Mouse (Mus musculus): ENCODE data around the gene Gm20425. TPM values are rescaled to one million over a fixed set of nuclear protein-coding genes. Genes with fewer than 3 reads are reported as not detected.

Gene Gm20425
- polyA plus RNA-seq, 1 experiment from 2014 or later = 1.9 TPM

- Histone ChIP-seq H3K4me3 (replicated peaks; ENCODE audit: low read depth, low read length) (no peak overlapping the region), H3K27me3 (ENCODE audit: insufficient read depth, low read length) (no peaks in the 10 kb centered on the region), H3K4me2 (ENCODE audit: low read length) (no peak overlapping the region), H3K36me3 (ENCODE audit: insufficient read depth, low read length) (peaks cover 31% of the 10 kb centered on the region), H3K4me1 (replicated peaks; ENCODE audit: insufficient read depth, low read length) (no peaks in the 10 kb centered on the region), H3K9ac (ENCODE audit: low read depth, low read length) (no peak overlapping the region), H3K9me3 (replicated peaks; ENCODE audit: low read length) (no peaks in the 10 kb centered on the region), H3K27ac (no peak overlapping the region)
- ATAC-seq (replicated peaks; ENCODE audit: low FRiP score, low read depth) (no peak), DNase-seq (ENCODE audit: low spot score) (no peak)
- no peak for TF ChIP-seq CTCF (IDR thresholded peaks at IDR 0.05; ENCODE audit: low read depth)
- 61% methylated on average over 9 of the region's 9 CpGs for WGBS
Measured at GRCm38 (mm10) chr9:103186747-103187146, 43.4 kb downstream of the Gm20425 start.

GRCm38 (mm10) chr9:103185946-103186345, 44.2 kb downstream of the Gm20425 start:
- no peak overlapping the region for H3K4me3 ChIP-seq (replicated peaks; ENCODE audit: low read depth, low read length)
- H3K9me3 ChIP-seq (replicated peaks; ENCODE audit: low read length) = no peaks in the 10 kb centered on the region
- no peak for ATAC-seq (replicated peaks; ENCODE audit: low FRiP score, low read depth)
- TF ChIP-seq CTCF (IDR thresholded peaks at IDR 0.05; ENCODE audit: low read depth) = no peak
- no peaks in the 10 kb centered on the region for H3K4me1 ChIP-seq (replicated peaks; ENCODE audit: insufficient read depth, low read length)
- WGBS = 92% methylated on average over 8 of the region's 8 CpGs
- H3K27me3 ChIP-seq (ENCODE audit: insufficient read depth, low read length) = no peaks in the 10 kb centered on the region
- H3K4me2 ChIP-seq (ENCODE audit: low read length) = no peak overlapping the region
- DNase-seq (ENCODE audit: low spot score) = no peak
- no peak overlapping the region for H3K27ac ChIP-seq
- no peak overlapping the region for H3K9ac ChIP-seq (ENCODE audit: low read depth, low read length)
- H3K36me3 ChIP-seq (ENCODE audit: insufficient read depth, low read length) = peaks cover 24% of the 10 kb centered on the region

- Histone ChIP-seq H3K4me1 (replicated peaks; ENCODE audit: insufficient read depth, low read length) (peaks cover 5% of the 10 kb centered on the region; the same call in 1 of the 2 replicates), H3K9me3 (replicated peaks; ENCODE audit: low read length) (no peaks in the 10 kb centered on the region), H3K4me2 (ENCODE audit: low read length) (no peak overlapping the region), H3K27me3 (ENCODE audit: insufficient read depth, low read length) (no peaks in the 10 kb centered on the region), H3K9ac (ENCODE audit: low read depth, low read length) (no peak overlapping the region), H3K27ac (no peak overlapping the region), H3K36me3 (ENCODE audit: insufficient read depth, low read length) (peaks cover 16% of the 10 kb centered on the region; the same call in 1 of the 2 replicates), H3K4me3 (replicated peaks; ENCODE audit: low read depth, low read length) (no peak overlapping the region)
- DNase-seq (ENCODE audit: low spot score) = no peak
- 71% methylated on average over 4 of the region's 4 CpGs for WGBS
- TF ChIP-seq CTCF (IDR thresholded peaks at IDR 0.05; ENCODE audit: low read depth) = no peak
- ATAC-seq (replicated peaks; ENCODE audit: low FRiP score, low read depth) = no peak
Measured at GRCm38 (mm10) chr9:103184855-103185254, 45.3 kb downstream of the Gm20425 start.

GRCm38 (mm10) chr9:103181886-103182285, 48.2 kb downstream of the Gm20425 start:
- 85% methylated on average over 8 of the region's 8 CpGs for WGBS
- H3K9me3 ChIP-seq (replicated peaks; ENCODE audit: low read length) = no peaks in the 10 kb centered on the region
- no peaks in the 10 kb centered on the region for H3K27me3 ChIP-seq (ENCODE audit: insufficient read depth, low read length)
- H3K27ac ChIP-seq = no peak overlapping the region
- no peak for TF ChIP-seq CTCF (IDR thresholded peaks at IDR 0.05; ENCODE audit: low read depth)
- H3K4me2 ChIP-seq (ENCODE audit: low read length) = no peak overlapping the region
- no peaks in the 10 kb centered on the region for H3K36me3 ChIP-seq (ENCODE audit: insufficient read depth, low read length)
- no peak for DNase-seq (ENCODE audit: low spot score)
- ATAC-seq (replicated peaks; ENCODE audit: low FRiP score, low read depth) = no peak
- no peak overlapping the region for H3K4me3 ChIP-seq (replicated peaks; ENCODE audit: low read depth, low read length)
- H3K4me1 ChIP-seq (replicated peaks; ENCODE audit: insufficient read depth, low read length) = peaks cover 5% of the 10 kb centered on the region; the same call in 1 of the 2 replicates
- no peak overlapping the region for H3K9ac ChIP-seq (ENCODE audit: low read depth, low read length)

GRCm38 (mm10) chr9:103180807-103181565, 49.1 kb downstream of the Gm20425 start:
- peak overlapping the region; percentile 60 for H3K4me2 ChIP-seq (ENCODE audit: low read length)
- ATAC-seq (replicated peaks; ENCODE audit: low FRiP score, low read depth) = peak; percentile 80
- H3K9ac ChIP-seq (ENCODE audit: low read depth, low read length) = peak overlapping the region; percentile 46; the same call in 1 of the 2 replicates
- 3% methylated on average over 20 of the region's 20 CpGs for WGBS
- peak overlapping the region; percentile 29 for H3K4me3 ChIP-seq (replicated peaks; ENCODE audit: low read depth, low read length)
- TF ChIP-seq CTCF (IDR thresholded peaks at IDR 0.05; ENCODE audit: low read depth) = no peak
- no peaks in the 10 kb centered on the region for H3K36me3 ChIP-seq (ENCODE audit: insufficient read depth, low read length)
- H3K27ac ChIP-seq = peak overlapping the region; percentile 25; the same call in 1 of the 2 replicates
- H3K9me3 ChIP-seq (replicated peaks; ENCODE audit: low read length) = no peaks in the 10 kb centered on the region
- no peaks in the 10 kb centered on the region for H3K27me3 ChIP-seq (ENCODE audit: insufficient read depth, low read length)
- peak; percentile 94 for DNase-seq (ENCODE audit: low spot score)
- H3K4me1 ChIP-seq (replicated peaks; ENCODE audit: insufficient read depth, low read length) = peaks cover 5% of the 10 kb centered on the region; the same call in 1 of the 2 replicates

- no peak overlapping the region for H3K27ac ChIP-seq
- no peaks in the 10 kb centered on the region for H3K27me3 ChIP-seq (ENCODE audit: insufficient read depth, low read length)
- WGBS = 60% methylated on average over 3 of the region's 3 CpGs
- peak overlapping the region; percentile 29; the same call in 1 of the 2 replicates for H3K4me3 ChIP-seq (replicated peaks; ENCODE audit: low read depth, low read length)
- no peak for TF ChIP-seq CTCF (IDR thresholded peaks at IDR 0.05; ENCODE audit: low read depth)
- H3K4me2 ChIP-seq (ENCODE audit: low read length) = peak overlapping the region; percentile 60
- H3K9ac ChIP-seq (ENCODE audit: low read depth, low read length) = peak overlapping the region; percentile 46; the same call in 1 of the 2 replicates
- peaks cover 5% of the 10 kb centered on the region; the same call in 1 of the 2 replicates for H3K4me1 ChIP-seq (replicated peaks; ENCODE audit: insufficient read depth, low read length)
- peak; percentile 21 for DNase-seq (ENCODE audit: low spot score)
- H3K9me3 ChIP-seq (replicated peaks; ENCODE audit: low read length) = no peaks in the 10 kb centered on the region
- no peak for ATAC-seq (replicated peaks; ENCODE audit: low FRiP score, low read depth)
- H3K36me3 ChIP-seq (ENCODE audit: insufficient read depth, low read length) = no peaks in the 10 kb centered on the region
Measured at GRCm38 (mm10) chr9:103180303-103180702, 49.8 kb downstream of the Gm20425 start.

Measured in kidney, postnatal 0 days (tissue).